Comparison of ENCODE assay signal across 8 mouse cellular contexts in the genomic region with DNA sequence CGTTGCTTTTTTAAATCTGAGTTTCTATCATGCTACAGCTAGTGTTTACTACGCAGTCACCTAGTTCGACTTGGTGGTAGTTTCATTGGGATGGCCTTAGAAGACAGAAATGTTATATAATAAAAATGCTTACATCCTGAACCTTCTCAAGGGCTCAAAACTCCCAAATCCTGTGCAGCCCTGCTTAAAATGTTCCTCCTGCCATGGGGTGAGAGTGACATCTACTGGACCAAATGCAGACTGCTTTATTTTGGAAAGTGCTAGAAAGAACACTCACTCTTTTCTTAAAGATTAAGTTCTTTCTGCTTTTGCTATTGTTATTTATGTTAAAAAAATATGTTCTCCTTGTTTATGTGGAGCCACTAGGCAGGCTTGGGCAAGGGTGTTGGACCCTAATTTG.
DNase-seq lines count a peak whose midpoint lies in the region; ATAC-seq and TF ChIP-seq lines count a peak whose summit lies in the region.

No protein-coding gene starts in this region.

- no peak overlapping the region for H3K27ac ChIP-seq in hindbrain, embryonic 14.5 days
- no peak overlapping the region for H3K27ac ChIP-seq in hindbrain, embryonic 12.5 days
- no peak overlapping the region for H3K27ac ChIP-seq in embryonic facial prominence, embryonic 10.5 days (replicated peaks)
- H3K27ac ChIP-seq in midbrain, postnatal 0 days (ENCODE audit: low read depth, low read length) = no peak overlapping the region

- H3K9ac ChIP-seq in hindbrain, embryonic 14.5 days = no peak overlapping the region
- no peak overlapping the region for H3K9ac ChIP-seq in hindbrain, embryonic 12.5 days
- no peak overlapping the region for H3K9ac ChIP-seq in midbrain, postnatal 0 days (replicated peaks; ENCODE audit: low read length, poor library complexity, severe bottlenecking)

- H3K9me3 ChIP-seq in hindbrain, embryonic 14.5 days (ENCODE audit: control insufficient read depth, low read length) = no peaks in the 10 kb centered on the region
- H3K9me3 ChIP-seq in hindbrain, embryonic 12.5 days (replicated peaks) = no peaks in the 10 kb centered on the region
- no peaks in the 10 kb centered on the region for H3K9me3 ChIP-seq in embryonic facial prominence, embryonic 10.5 days
- H3K9me3 ChIP-seq in midbrain, postnatal 0 days (ENCODE audit: low read length) = no peaks in the 10 kb centered on the region

- POLR2A ChIA-PET in Patski (lab: Charles Lee) = no interaction called here

- WGBS in hindbrain, embryonic 14.5 days = 69% methylated on average over 3 of the region's 3 CpGs
- 61% methylated on average over 3 of the region's 3 CpGs for WGBS in hindbrain, embryonic 12.5 days
- 60% methylated on average over 3 of the region's 3 CpGs for WGBS in embryonic facial prominence, embryonic 10.5 days
- 58% methylated on average over 3 of the region's 3 CpGs for WGBS in midbrain, postnatal 0 days

- no peaks in the 10 kb centered on the region for H3K36me3 ChIP-seq in hindbrain, embryonic 14.5 days (replicated peaks; ENCODE audit: control insufficient read depth, insufficient read depth)
- no peaks in the 10 kb centered on the region for H3K36me3 ChIP-seq in hindbrain, embryonic 12.5 days
- no peaks in the 10 kb centered on the region for H3K36me3 ChIP-seq in embryonic facial prominence, embryonic 10.5 days (replicated peaks)
- H3K36me3 ChIP-seq in midbrain, postnatal 0 days (ENCODE audit: insufficient read depth, low read length) = no peaks in the 10 kb centered on the region

- TF ChIP-seq CTCF in Patski (IDR thresholded peaks at IDR 0.05) = peak; percentile 84
- peak; percentile 90 for TF ChIP-seq CTCF in midbrain, postnatal 0 days (IDR thresholded peaks at IDR 0.05)

- CTCF ChIA-PET in Patski (lab: Charles Lee) = interaction anchor here (1.0 to 1.5 kb wide), 4 partner anchors 176 to 485 kb away, joined by 3 to 8 read pairs (median 4); no protein-coding TSS in a partner anchor

- ATAC-seq in hindbrain, embryonic 14.5 days (ENCODE audit: low FRiP score) = no peak
- no peak for ATAC-seq in hindbrain, embryonic 12.5 days (ENCODE audit: low FRiP score)
- ATAC-seq in Patski = no peak
- no peak for ATAC-seq in midbrain, postnatal 0 days (ENCODE audit: low FRiP score)

- H3K4me2 ChIP-seq in hindbrain, embryonic 14.5 days (replicated peaks) = no peak overlapping the region
- H3K4me2 ChIP-seq in hindbrain, embryonic 12.5 days (replicated peaks) = no peak overlapping the region
- H3K4me2 ChIP-seq in midbrain, postnatal 0 days (ENCODE audit: low read depth, low read length, poor library complexity, severe bottlenecking) = no peak overlapping the region

- no peak overlapping the region for H3K4me3 ChIP-seq in hindbrain, embryonic 14.5 days (replicated peaks; ENCODE audit: low read length)
- no peak overlapping the region for H3K4me3 ChIP-seq in hindbrain, embryonic 12.5 days
- no peak overlapping the region for H3K4me3 ChIP-seq in embryonic facial prominence, embryonic 10.5 days
- no peak overlapping the region for H3K4me3 ChIP-seq in midbrain, postnatal 0 days (ENCODE audit: low read depth, low read length)

- no peaks in the 10 kb centered on the region for H3K4me1 ChIP-seq in hindbrain, embryonic 14.5 days (replicated peaks; ENCODE audit: control insufficient read depth, insufficient read depth, low read length)
- H3K4me1 ChIP-seq in hindbrain, embryonic 12.5 days = no peaks in the 10 kb centered on the region
- no peaks in the 10 kb centered on the region for H3K4me1 ChIP-seq in embryonic facial prominence, embryonic 10.5 days
- H3K4me1 ChIP-seq in midbrain, postnatal 0 days (ENCODE audit: insufficient read depth, low read length) = no peaks in the 10 kb centered on the region

- in situ Hi-C loops in Patski (cut with MboI; ENCODE audit: low pct_unique_long_range_greater_than_20kb) = loop anchor here (5.0 to 10.0 kb wide), 3 partner anchors 215 to 485 kb away; no protein-coding TSS in a partner anchor

- 0 out of 2 replicates have a peak, but pooled peaks cover 7% of the 10 kb centered on the region for H3K27me3 ChIP-seq in hindbrain, embryonic 14.5 days (ENCODE audit: control insufficient read depth, insufficient read depth, low read length)
- H3K27me3 ChIP-seq in hindbrain, embryonic 12.5 days = peaks cover 10% of the 10 kb centered on the region
- H3K27me3 ChIP-seq in Patski = peaks cover 8% of the 10 kb centered on the region
- peaks cover 60% of the 10 kb centered on the region for H3K27me3 ChIP-seq in embryonic facial prominence, embryonic 10.5 days (replicated peaks; ENCODE audit: low read depth, poor library complexity, severe bottlenecking)
- no peaks in the 10 kb centered on the region; the same call in 1 of the 2 replicates for H3K27me3 ChIP-seq in midbrain, postnatal 0 days (ENCODE audit: insufficient read depth, low read length)

- DNase-seq in hindbrain, embryonic 14.5 days (ENCODE audit: low spot score) = peak; percentile 73
- DNase-seq in A20 (ENCODE audit: low read depth, low spot score) = peak; percentile 50
- DNase-seq in Patski (ENCODE audit: low read depth, low spot score) = no peak
- peak; percentile 21 for DNase-seq in embryonic facial prominence, embryonic 10.5 days (ENCODE audit: low spot score)
- peak; percentile 12 to 46 for DNase-seq in layer of hippocampus, postnatal 14 days (ENCODE audit: low spot score in 2 of 2)
- peak; percentile 48 for DNase-seq in midbrain, postnatal 0 days (ENCODE audit: low spot score)
- DNase-seq in ovary, postnatal 10 days (ENCODE audit: low spot score) = no peak

Comparison
In these comparisons a context has a peak if more than half of its experiments do, and no peak if none do; other contexts are left out.
1. DNase-seq: peak in hindbrain, embryonic 14.5 days (single experiment), A20 (single experiment), embryonic facial prominence, embryonic 10.5 days (single experiment), layer of hippocampus, postnatal 14 days (2 of 2) and midbrain, postnatal 0 days (single experiment); none in Patski (single experiment) and ovary, postnatal 10 days (single experiment).